Mouse (Mus musculus): ENCODE data around the gene Smim20. TPM values are rescaled to one million over a fixed set of nuclear protein-coding genes. Genes with fewer than 3 reads are reported as not detected.

Gene Smim20
- polyA plus RNA-seq, 1 experiment = 45.2 TPM

DNA sequence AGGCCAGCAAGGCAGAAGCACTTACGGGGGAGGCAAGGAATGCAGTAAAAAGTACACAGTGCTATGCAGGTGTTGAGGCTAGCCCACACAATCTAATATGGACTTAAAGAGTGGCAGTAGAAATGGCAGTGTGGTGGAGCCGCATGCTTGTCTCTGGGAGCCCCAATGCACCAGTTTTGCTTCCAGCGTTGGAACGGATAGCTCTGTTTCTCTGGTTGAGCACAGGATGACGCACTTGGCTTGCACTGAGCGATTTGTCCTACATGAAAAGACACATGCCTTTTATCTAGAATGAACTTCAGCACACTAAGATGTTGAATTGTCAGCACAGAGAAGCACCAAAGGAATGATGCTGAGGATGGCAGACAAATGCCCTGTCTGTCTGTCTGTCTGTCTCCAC lies 37.1 kb downstream of the Smim20 start:
- no peaks in the 10 kb centered on the region for H3K79me3 ChIP-seq (ENCODE audit: low read depth)
- no peaks in the 10 kb centered on the region for H3K79me2 ChIP-seq (ENCODE audit: control insufficient read depth, insufficient read depth)
- no peak for TF ChIP-seq FOSL1 (IDR thresholded peaks at IDR 0.05; ENCODE audit: insufficient read depth, low read length, poor library complexity, severe bottlenecking)
- TF ChIP-seq MAX (IDR thresholded peaks at IDR 0.05) = no peak
- no peak for TF ChIP-seq CTCF (IDR thresholded peaks at IDR 0.05; ENCODE audit: control insufficient read depth, insufficient read depth, insufficient read length)
- TF ChIP-seq USF1 (IDR thresholded peaks at IDR 0.05; ENCODE audit: low read depth) = no peak
- no peak for TF ChIP-seq MYOD1 (IDR thresholded peaks at IDR 0.05; ENCODE audit: control insufficient read depth, insufficient read length, low read depth)
- TF ChIP-seq CEBPB (IDR thresholded peaks at IDR 0.05; ENCODE audit: low read depth) = no peak
- TF ChIP-seq MYOG (IDR thresholded peaks at IDR 0.05; ENCODE audit: control insufficient read depth, extremely low read depth, insufficient read length) = no peak
- no peak overlapping the region for H3K4me3 ChIP-seq (ENCODE audit: insufficient read depth, poor library complexity, severe bottlenecking)
- H3ac ChIP-seq (ENCODE audit: control insufficient read depth, insufficient read length, low read depth) = no peak overlapping the region
- no peaks in the 10 kb centered on the region for H3K36me3 ChIP-seq (ENCODE audit: control insufficient read depth, insufficient read depth)
- peaks cover 27% of the 10 kb centered on the region for H3K27me3 ChIP-seq (ENCODE audit: control insufficient read depth, insufficient read depth, insufficient read length)

DNA sequence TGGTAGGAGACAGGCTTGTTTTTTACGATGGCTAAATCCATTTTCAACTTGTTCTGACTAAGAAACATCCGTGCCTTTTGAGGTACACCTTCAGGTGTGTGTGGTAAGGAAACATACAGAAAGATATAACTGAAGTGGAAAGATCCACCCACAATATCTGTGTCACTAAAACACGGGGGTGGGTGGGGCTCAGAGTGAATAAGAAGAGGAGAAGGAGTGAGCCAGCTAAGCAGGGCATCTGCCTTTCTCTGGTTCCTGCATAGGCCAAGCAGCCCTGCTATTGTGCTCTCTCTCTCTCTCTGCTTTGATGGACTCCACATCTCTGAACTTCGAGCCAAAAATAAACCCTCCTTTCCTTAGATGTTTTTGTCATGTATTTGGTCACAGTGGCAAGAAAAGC lies 38.1 kb downstream of the Smim20 start:
- H3K27me3 ChIP-seq (ENCODE audit: control insufficient read depth, insufficient read depth, insufficient read length) = peaks cover 27% of the 10 kb centered on the region
- H3K4me3 ChIP-seq (ENCODE audit: insufficient read depth, poor library complexity, severe bottlenecking) = no peak overlapping the region
- no peak overlapping the region for H3ac ChIP-seq (ENCODE audit: control insufficient read depth, insufficient read length, low read depth)
- TF ChIP-seq FOSL1 (IDR thresholded peaks at IDR 0.05; ENCODE audit: insufficient read depth, low read length, poor library complexity, severe bottlenecking) = no peak
- no peaks in the 10 kb centered on the region for H3K36me3 ChIP-seq (ENCODE audit: control insufficient read depth, insufficient read depth)
- H3K79me2 ChIP-seq (ENCODE audit: control insufficient read depth, insufficient read depth) = no peaks in the 10 kb centered on the region
- H3K79me3 ChIP-seq (ENCODE audit: low read depth) = no peaks in the 10 kb centered on the region

DNA sequence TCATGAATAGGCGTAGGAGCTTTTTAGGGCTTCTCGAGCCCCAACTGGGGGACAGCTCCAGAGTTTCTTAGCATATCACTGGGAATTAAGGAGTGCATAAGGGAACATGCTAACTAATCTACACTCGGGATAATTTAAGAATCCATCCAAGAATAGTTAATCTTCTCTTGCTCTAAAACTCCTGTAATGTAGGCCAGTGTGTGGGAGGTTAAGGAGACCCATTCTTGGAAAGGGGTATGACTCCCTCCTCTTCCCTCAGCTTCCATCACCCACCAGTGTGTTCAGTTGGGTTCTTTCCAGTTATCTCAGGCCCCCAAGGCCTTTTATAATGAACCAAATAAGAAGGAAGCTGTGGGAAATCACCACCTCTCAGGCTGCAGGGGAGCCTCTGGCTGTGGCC lies 40.0 kb downstream of the Smim20 start:
- Histone ChIP-seq H3K36me3 (ENCODE audit: control insufficient read depth, insufficient read depth) (no peaks in the 10 kb centered on the region), H3K79me3 (ENCODE audit: low read depth) (no peaks in the 10 kb centered on the region), H3K27me3 (ENCODE audit: control insufficient read depth, insufficient read depth, insufficient read length) (peaks cover 22% of the 10 kb centered on the region), H3K4me3 (ENCODE audit: insufficient read depth, poor library complexity, severe bottlenecking) (no peak overlapping the region), H3K79me2 (ENCODE audit: control insufficient read depth, insufficient read depth) (no peaks in the 10 kb centered on the region), H3ac (ENCODE audit: control insufficient read depth, insufficient read length, low read depth) (no peak overlapping the region)
- TF ChIP-seq USF1 (IDR thresholded peaks at IDR 0.05; ENCODE audit: low read depth) (no peak), MYOG (IDR thresholded peaks at IDR 0.05; ENCODE audit: control insufficient read depth, extremely low read depth, insufficient read length) (no peak), MAX (IDR thresholded peaks at IDR 0.05) (no peak), CEBPB (IDR thresholded peaks at IDR 0.05; ENCODE audit: low read depth) (no peak), MYOD1 (IDR thresholded peaks at IDR 0.05; ENCODE audit: control insufficient read depth, insufficient read length, low read depth) (no peak), FOSL1 (IDR thresholded peaks at IDR 0.05; ENCODE audit: insufficient read depth, low read length, poor library complexity, severe bottlenecking) (no peak), CTCF (IDR thresholded peaks at IDR 0.05; ENCODE audit: control insufficient read depth, insufficient read depth, insufficient read length) (no peak)

DNA sequence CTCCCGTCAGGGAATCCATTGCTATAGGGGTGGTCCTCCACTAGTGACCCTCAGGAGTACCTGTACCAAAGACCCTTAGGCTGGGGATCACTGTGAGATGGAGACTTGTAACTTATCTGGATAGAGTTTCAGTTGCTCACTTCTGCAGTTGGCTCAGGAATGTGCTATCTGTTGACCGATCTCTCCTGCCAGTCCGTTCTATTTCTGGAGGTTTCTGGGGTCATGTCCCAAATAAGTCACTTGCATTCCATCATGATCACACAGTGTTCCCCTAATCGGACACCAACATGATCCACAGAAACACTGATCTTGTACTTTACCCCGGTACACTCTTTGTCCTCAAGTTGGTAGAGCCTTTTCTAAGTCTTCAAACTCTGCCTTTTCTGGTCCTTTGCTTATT lies 40.6 kb downstream of the Smim20 start:
- H3K79me2 ChIP-seq (ENCODE audit: control insufficient read depth, insufficient read depth) = no peaks in the 10 kb centered on the region
- no peaks in the 10 kb centered on the region for H3K36me3 ChIP-seq (ENCODE audit: control insufficient read depth, insufficient read depth)
- TF ChIP-seq MAX (IDR thresholded peaks at IDR 0.05) (no peak), USF1 (IDR thresholded peaks at IDR 0.05; ENCODE audit: low read depth) (no peak), CEBPB (IDR thresholded peaks at IDR 0.05; ENCODE audit: low read depth) (no peak), MYOG (IDR thresholded peaks at IDR 0.05; ENCODE audit: control insufficient read depth, extremely low read depth, insufficient read length) (no peak), CTCF (IDR thresholded peaks at IDR 0.05; ENCODE audit: control insufficient read depth, insufficient read depth, insufficient read length) (no peak), MYOD1 (IDR thresholded peaks at IDR 0.05; ENCODE audit: control insufficient read depth, insufficient read length, low read depth) (no peak), FOSL1 (IDR thresholded peaks at IDR 0.05; ENCODE audit: insufficient read depth, low read length, poor library complexity, severe bottlenecking) (no peak)
- H3K79me3 ChIP-seq (ENCODE audit: low read depth) = no peaks in the 10 kb centered on the region
- H3ac ChIP-seq (ENCODE audit: control insufficient read depth, insufficient read length, low read depth) = no peak overlapping the region
- no peak overlapping the region for H3K4me3 ChIP-seq (ENCODE audit: insufficient read depth, poor library complexity, severe bottlenecking)
- peaks cover 20% of the 10 kb centered on the region for H3K27me3 ChIP-seq (ENCODE audit: control insufficient read depth, insufficient read depth, insufficient read length)

GRCm38 (mm10) chr5:53314404-53315167 lies 47.7 kb downstream of the Smim20 start:
- Histone ChIP-seq H3K27me3 (ENCODE audit: control insufficient read depth, insufficient read depth, insufficient read length) (peaks cover 21% of the 10 kb centered on the region), H3ac (ENCODE audit: control insufficient read depth, insufficient read length, low read depth) (no peak overlapping the region), H3K79me2 (ENCODE audit: control insufficient read depth, insufficient read depth) (no peaks in the 10 kb centered on the region), H3K4me3 (ENCODE audit: insufficient read depth, poor library complexity, severe bottlenecking) (no peak overlapping the region), H3K36me3 (ENCODE audit: control insufficient read depth, insufficient read depth) (no peaks in the 10 kb centered on the region), H3K79me3 (ENCODE audit: low read depth) (no peaks in the 10 kb centered on the region)
- TF ChIP-seq MYOG (IDR thresholded peaks at IDR 0.05; ENCODE audit: control insufficient read depth, extremely low read depth, insufficient read length) = no peak
- no peak for TF ChIP-seq MYOD1 (IDR thresholded peaks at IDR 0.05; ENCODE audit: control insufficient read depth, insufficient read length, low read depth)
- TF ChIP-seq FOSL1 (IDR thresholded peaks at IDR 0.05; ENCODE audit: insufficient read depth, low read length, poor library complexity, severe bottlenecking) = no peak
- TF ChIP-seq CEBPB (IDR thresholded peaks at IDR 0.05; ENCODE audit: low read depth) = no peak
- TF ChIP-seq CTCF (IDR thresholded peaks at IDR 0.05; ENCODE audit: control insufficient read depth, insufficient read depth, insufficient read length) = no peak
- no peak for TF ChIP-seq MAX (IDR thresholded peaks at IDR 0.05)
- no peak for TF ChIP-seq USF1 (IDR thresholded peaks at IDR 0.05; ENCODE audit: low read depth)

GRCm38 (mm10) chr5:53315829-53316228 lies 48.9 kb downstream of the Smim20 start:
- H3K36me3 ChIP-seq (ENCODE audit: control insufficient read depth, insufficient read depth) = no peaks in the 10 kb centered on the region
- peaks cover 30% of the 10 kb centered on the region for H3K27me3 ChIP-seq (ENCODE audit: control insufficient read depth, insufficient read depth, insufficient read length)
- no peak overlapping the region for H3K4me3 ChIP-seq (ENCODE audit: insufficient read depth, poor library complexity, severe bottlenecking)
- TF ChIP-seq USF1 (IDR thresholded peaks at IDR 0.05; ENCODE audit: low read depth) = no peak
- TF ChIP-seq MYOD1 (IDR thresholded peaks at IDR 0.05; ENCODE audit: control insufficient read depth, insufficient read length, low read depth) = no peak
- no peak for TF ChIP-seq FOSL1 (IDR thresholded peaks at IDR 0.05; ENCODE audit: insufficient read depth, low read length, poor library complexity, severe bottlenecking)
- no peak for TF ChIP-seq MAX (IDR thresholded peaks at IDR 0.05)
- TF ChIP-seq MYOG (IDR thresholded peaks at IDR 0.05; ENCODE audit: control insufficient read depth, extremely low read depth, insufficient read length) = no peak
- TF ChIP-seq CEBPB (IDR thresholded peaks at IDR 0.05; ENCODE audit: low read depth) = no peak
- no peak for TF ChIP-seq CTCF (IDR thresholded peaks at IDR 0.05; ENCODE audit: control insufficient read depth, insufficient read depth, insufficient read length)
- no peaks in the 10 kb centered on the region for H3K79me2 ChIP-seq (ENCODE audit: control insufficient read depth, insufficient read depth)
- no peaks in the 10 kb centered on the region for H3K79me3 ChIP-seq (ENCODE audit: low read depth)
- H3ac ChIP-seq (ENCODE audit: control insufficient read depth, insufficient read length, low read depth) = no peak overlapping the region
